Mouse (Mus musculus) adrenal gland, adult 8-10 months (tissue): ENCODE results near the gene Maats1. TPM values are rescaled to one million over a fixed set of nuclear protein-coding genes. Genes with fewer than 3 reads are reported as not detected.

Source experiments
- DNase-seq: peaks from one replicate; pipeline ENCODE4 v3.0.0; 2022
- total RNA-seq, 4 experiments: library from RNA; stranded (reverse); gene quantifications; 2 replicates each; pipeline ENCODE4 v1.2.4; 2022

Gene Maats1
- total RNA-seq, 4 experiments from 2014 or later, result 0.38 to 1.0 (median 0.46) TPM

GRCm38 (mm10) chr16:38370633-38371374 lies 28.9 kb upstream of the Maats1 start:
- DNase-seq, result no peak

- DNase-seq, result no peak
These were observed 28.1 kb upstream of the Maats1 start for GRCm38 (mm10) chr16:38369992-38370484.

- DNase-seq, result no peak
These were observed 27.5 kb upstream of the Maats1 start for GRCm38 (mm10) chr16:38369431-38369830.

- DNase-seq, result no peak
These were observed 27.1 kb upstream of the Maats1 start for GRCm38 (mm10) chr16:38369000-38369399.

- DNase-seq, result no peak
These were observed 26.4 kb upstream of the Maats1 start for GRCm38 (mm10) chr16:38368336-38368735.

- no peak for DNase-seq
These were observed 24.3 kb upstream of the Maats1 start for GRCm38 (mm10) chr16:38366231-38366630.

GRCm38 (mm10) chr16:38365390-38365789 lies 23.4 kb upstream of the Maats1 start:
- no peak for DNase-seq

GRCm38 (mm10) chr16:38363657-38364056 lies 21.7 kb upstream of the Maats1 start:
- DNase-seq, result no peak

- DNase-seq, result no peak
These were observed 21.3 kb upstream of the Maats1 start for GRCm38 (mm10) chr16:38363256-38363595.

- no peak for DNase-seq
These were observed 20.7 kb upstream of the Maats1 start for GRCm38 (mm10) chr16:38362493-38363255.

GRCm38 (mm10) chr16:38361933-38362332 lies 20.0 kb upstream of the Maats1 start, which contains the start of gene Popdc2:
TSS of gene Popdc2 (plus strand) at chr16:38362209.
- DNase-seq, result no peak

GRCm38 (mm10) chr16:38360317-38360716 lies 18.4 kb upstream of the Maats1 start:
- no peak for DNase-seq

- DNase-seq, result no peak
These were observed 17.9 kb upstream of the Maats1 start for GRCm38 (mm10) chr16:38359857-38360256.

GRCm38 (mm10) chr16:38359241-38359640 lies 17.3 kb upstream of the Maats1 start:
- no peak for DNase-seq

GRCm38 (mm10) chr16:38358256-38358812 lies 16.4 kb upstream of the Maats1 start:
- DNase-seq, result no peak

- DNase-seq, result no peak
These were observed 12.4 kb upstream of the Maats1 start for GRCm38 (mm10) chr16:38354185-38354913.

GRCm38 (mm10) chr16:38353642-38354041 lies 11.7 kb upstream of the Maats1 start:
- no peak for DNase-seq

- DNase-seq, result no peak
These were observed 10.9 kb upstream of the Maats1 start for GRCm38 (mm10) chr16:38352851-38353250.

GRCm38 (mm10) chr16:38352031-38352430 lies 10.1 kb upstream of the Maats1 start:
- DNase-seq, result no peak

GRCm38 (mm10) chr16:38350939-38351338 lies 9.0 kb upstream of the Maats1 start:
- DNase-seq, result no peak

GRCm38 (mm10) chr16:38350361-38350855 lies 8.5 kb upstream of the Maats1 start:
- DNase-seq, result no peak

- no peak for DNase-seq
These were observed 7.9 kb upstream of the Maats1 start for GRCm38 (mm10) chr16:38349881-38350280.
